Mouse (Mus musculus) E14TG2a.4 (cell line): ENCODE results near the gene Kcnab2.

Source experiments
- CTCF ChIP-seq: conservative IDR thresholded peaks from 2 replicates; pipeline ENCODE4 v1.5.1; 2014; ENCODE audit warnings: low read length
- NANOG ChIP-seq: IDR thresholded peaks from 2 replicates; pipeline ENCODE4 v1.6.1; 2014; ENCODE audit warnings: borderline replicate concordance, low read length, mixed read lengths
- POU5F1 ChIP-seq: IDR thresholded peaks from 2 replicates; pipeline ENCODE4 v1.6.1; 2014; ENCODE audit warnings: low read length, borderline replicate concordance

GRCm38 (mm10) chr4:152350722-152351421 is 126.8 kb downstream of the Kcnab2 start:
- TF ChIP-seq CTCF (no peak), POU5F1 (no peak), NANOG (no peak)
